Mouse (Mus musculus) limb, embryonic 11.5 days (tissue): Measurements from ENCODE around the gene Hexim1. TPM values are rescaled to one million over a fixed set of nuclear protein-coding genes. Genes with fewer than 3 reads are reported as not detected.

ENCODE experiments used
- ATAC-seq: fragments of 200-750 bp; cut with Nextera tagmentation; 2 replicates; pipeline ENCODE4 v1.8.0; 2017; ENCODE audit warnings: low read depth; ENCODE audit not compliant: insufficient number of reproducible peaks, low FRiP score, low TSS enrichment
- DNase-seq: peaks from one replicate; pipeline ENCODE4 v3.0.0-alpha.2; 2015; ENCODE audit warnings: low spot score
- H3K27ac ChIP-seq: fragments of 300-500 bp; sonication (generic); replicated peaks from 2 replicates; pipeline ENCODE4 v1.5.1; 2014; ENCODE audit warnings: low read depth, mild to moderate bottlenecking, low read length
- H3K27me3 ChIP-seq: fragments of 300-500 bp; sonication (generic); 2 replicates; pipeline ENCODE4 v1.6.1; 2014; ENCODE audit warnings: mild to moderate bottlenecking, low read length, mixed read lengths; ENCODE audit not compliant: control insufficient read depth, insufficient read depth
- H3K36me3 ChIP-seq: fragments of 300-500 bp; sonication (generic); 2 replicates; pipeline ENCODE4 v1.6.1; 2014; ENCODE audit warnings: mild to moderate bottlenecking, low read length, moderate library complexity, mixed read lengths; ENCODE audit not compliant: control insufficient read depth, insufficient read depth
- H3K4me1 ChIP-seq: fragments of 300-500 bp; sonication (generic); 2 replicates; pipeline ENCODE4 v1.6.1; 2014; ENCODE audit warnings: low read length, mixed read lengths; ENCODE audit not compliant: control insufficient read depth, insufficient read depth
- H3K4me2 ChIP-seq: fragments of 300-500 bp; sonication (generic); 2 replicates; pipeline ENCODE4 v1.6.1; 2014; ENCODE audit warnings: low read depth, mild to moderate bottlenecking, moderate library complexity; ENCODE audit not compliant: severe bottlenecking
- H3K4me3 ChIP-seq: fragments of 300-500 bp; sonication (generic); 2 replicates; pipeline ENCODE4 v1.5.1; 2014; ENCODE audit warnings: low read depth, low read length
- H3K9ac ChIP-seq: fragments of 300-500 bp; sonication (generic); 2 replicates; pipeline ENCODE4 v1.6.1; 2014; ENCODE audit warnings: mild to moderate bottlenecking, low read length
- H3K9me3 ChIP-seq: fragments of 300-500 bp; sonication (generic); 2 replicates; pipeline ENCODE4 v1.6.1; 2016; ENCODE audit warnings: low read length; ENCODE audit not compliant: control insufficient read depth
- WGBS: fragments of 180-500 bp; shearing (Covaris S2); extraction: QIAGEN DNeasy Blood & Tissue Kit; methylation state at CpG from one replicate; pipeline ENCODE4 v1.1.7; 2014; 5-methylcytosine and 5-hydroxymethylcytosine counted together
- polyA plus RNA-seq: library from polyadenylated mRNA; unstranded; fragments of >200 nt; fragmentation: Nextera tagmentation; extraction: Ambion mirVana; gene quantifications from 2 replicates; pipeline ENCODE4 v1.2.1, GENCODE M21; 2014

Hexim1 gene
- polyA plus RNA-seq, 1 experiment from 2014 or later: 5.6 TPM

GRCm38 (mm10) chr11:103134221-103134620 is 18.2 kb downstream of the Hexim1 start:
- Histone ChIP-seq H3K27ac (no peak overlapping the region), H3K9me3 (no peaks in the 10 kb centered on the region), H3K4me2 (no peak overlapping the region), H3K4me1 (peaks cover 17% of the 10 kb centered on the region; the same call in 1 of the 2 replicates), H3K9ac (no peak overlapping the region), H3K36me3 (peaks cover 3% of the 10 kb centered on the region; the same call in 1 of the 2 replicates), H3K4me3 (no peak overlapping the region), H3K27me3 (no peaks in the 10 kb centered on the region)
- DNase-seq (no peak), ATAC-seq (no peak)
- WGBS: 77% methylated on average over 3 of the region's 3 CpGs

- 82% methylated on average over 8 of the region's 8 CpGs for WGBS
- DNase-seq: no peak
- Histone ChIP-seq H3K4me1 (peaks cover 9% of the 10 kb centered on the region; the same call in 1 of the 2 replicates), H3K4me2 (no peak overlapping the region), H3K36me3 (peaks cover 6% of the 10 kb centered on the region; the same call in 1 of the 2 replicates), H3K27me3 (no peaks in the 10 kb centered on the region), H3K9me3 (no peaks in the 10 kb centered on the region), H3K27ac (no peak overlapping the region), H3K4me3 (no peak overlapping the region), H3K9ac (no peak overlapping the region)
- ATAC-seq: no peak
Measured at GRCm38 (mm10) chr11:103136039-103136577, 20.1 kb downstream of the Hexim1 start.

DNA sequence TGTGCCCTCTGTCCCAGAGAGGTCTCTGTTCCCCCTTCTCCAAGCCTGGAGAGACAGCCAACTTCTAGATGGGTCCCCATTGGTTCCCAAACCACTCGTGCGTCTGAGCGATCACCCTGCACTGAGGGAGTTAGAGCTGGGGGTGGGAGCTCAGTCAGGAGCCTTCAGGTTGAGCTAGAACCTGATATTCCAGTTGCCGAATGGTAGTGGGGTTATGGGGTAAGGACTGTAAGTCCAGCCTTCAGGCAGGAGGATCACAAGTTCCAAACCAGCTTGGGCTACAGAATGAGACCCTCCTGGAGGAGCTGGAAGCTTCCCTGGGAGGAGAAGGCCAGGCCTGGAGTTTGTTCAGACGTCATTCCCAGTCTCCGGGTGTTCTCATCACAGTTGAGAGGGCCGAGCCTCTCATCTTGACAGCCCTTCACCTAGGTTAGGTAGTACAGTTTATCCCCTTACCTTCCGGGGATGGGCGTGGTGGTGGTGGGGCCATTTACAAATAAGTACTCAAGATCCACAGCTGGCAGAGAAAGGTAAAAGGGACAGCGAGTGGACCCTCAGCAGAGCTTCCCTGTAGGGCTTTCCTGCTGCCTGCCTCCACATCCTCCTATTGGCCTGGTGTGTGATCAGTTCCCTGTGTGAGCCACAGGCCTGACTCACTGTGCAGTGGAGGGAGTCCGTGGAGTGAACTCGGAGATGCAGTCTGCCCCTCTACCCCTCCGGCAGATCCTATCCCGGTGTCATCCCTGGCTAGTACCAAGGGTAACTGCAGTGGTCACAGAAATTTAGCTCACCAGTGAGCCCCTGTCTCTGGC is 24.1 kb downstream of the Hexim1 start:
- Histone ChIP-seq H3K4me3 (no peak overlapping the region), H3K27me3 (no peaks in the 10 kb centered on the region), H3K4me1 (peaks cover 13% of the 10 kb centered on the region), H3K9me3 (no peaks in the 10 kb centered on the region), H3K4me2 (no peak overlapping the region), H3K27ac (no peak overlapping the region), H3K36me3 (peaks cover 6% of the 10 kb centered on the region; the same call in 1 of the 2 replicates), H3K9ac (no peak overlapping the region; the same call in 1 of the 2 replicates)
- DNase-seq (no peak), ATAC-seq (no peak)
- 79% methylated on average over 14 of the region's 14 CpGs for WGBS

- 60% methylated on average over 6 of the region's 6 CpGs for WGBS
- Histone ChIP-seq H3K27me3 (no peaks in the 10 kb centered on the region), H3K9me3 (no peaks in the 10 kb centered on the region), H3K27ac (peak overlapping the region; percentile 15; the same call in 1 of the 2 replicates), H3K9ac (no peak overlapping the region; the same call in 1 of the 2 replicates), H3K4me1 (peaks cover 13% of the 10 kb centered on the region), H3K4me3 (no peak overlapping the region), H3K4me2 (peak overlapping the region; percentile 15), H3K36me3 (peaks cover 6% of the 10 kb centered on the region; the same call in 1 of the 2 replicates)
- no peak for DNase-seq
- ATAC-seq: no peak
Measured at GRCm38 (mm10) chr11:103140763-103141100, 24.7 kb downstream of the Hexim1 start.

- Histone ChIP-seq H3K9me3 (no peaks in the 10 kb centered on the region), H3K4me1 (peaks cover 13% of the 10 kb centered on the region), H3K4me2 (peak overlapping the region; percentile 15), H3K36me3 (peaks cover 6% of the 10 kb centered on the region; the same call in 1 of the 2 replicates), H3K4me3 (no peak overlapping the region), H3K27ac (peak overlapping the region; percentile 69; the same call in 1 of the 2 replicates), H3K27me3 (no peaks in the 10 kb centered on the region), H3K9ac (peak overlapping the region; percentile 18; the same call in 1 of the 2 replicates)
- DNase-seq (peak; percentile 40), ATAC-seq (no peak)
- WGBS: 35% methylated on average over 11 of the region's 11 CpGs
Measured at GRCm38 (mm10) chr11:103141101-103141943, 25.3 kb downstream of the Hexim1 start.

GRCm38 (mm10) chr11:103141944-103142255 is 25.9 kb downstream of the Hexim1 start:
- Histone ChIP-seq H3K9me3 (no peaks in the 10 kb centered on the region), H3K4me2 (no peak overlapping the region), H3K27me3 (no peaks in the 10 kb centered on the region), H3K36me3 (peaks cover 6% of the 10 kb centered on the region; the same call in 1 of the 2 replicates), H3K9ac (peak overlapping the region; percentile 18; the same call in 1 of the 2 replicates), H3K27ac (peak overlapping the region; percentile 69; the same call in 1 of the 2 replicates), H3K4me3 (no peak overlapping the region), H3K4me1 (peaks cover 13% of the 10 kb centered on the region)
- ATAC-seq (no peak), DNase-seq (no peak)
- 38% methylated on average over 1 of the region's 1 CpGs for WGBS

DNA sequence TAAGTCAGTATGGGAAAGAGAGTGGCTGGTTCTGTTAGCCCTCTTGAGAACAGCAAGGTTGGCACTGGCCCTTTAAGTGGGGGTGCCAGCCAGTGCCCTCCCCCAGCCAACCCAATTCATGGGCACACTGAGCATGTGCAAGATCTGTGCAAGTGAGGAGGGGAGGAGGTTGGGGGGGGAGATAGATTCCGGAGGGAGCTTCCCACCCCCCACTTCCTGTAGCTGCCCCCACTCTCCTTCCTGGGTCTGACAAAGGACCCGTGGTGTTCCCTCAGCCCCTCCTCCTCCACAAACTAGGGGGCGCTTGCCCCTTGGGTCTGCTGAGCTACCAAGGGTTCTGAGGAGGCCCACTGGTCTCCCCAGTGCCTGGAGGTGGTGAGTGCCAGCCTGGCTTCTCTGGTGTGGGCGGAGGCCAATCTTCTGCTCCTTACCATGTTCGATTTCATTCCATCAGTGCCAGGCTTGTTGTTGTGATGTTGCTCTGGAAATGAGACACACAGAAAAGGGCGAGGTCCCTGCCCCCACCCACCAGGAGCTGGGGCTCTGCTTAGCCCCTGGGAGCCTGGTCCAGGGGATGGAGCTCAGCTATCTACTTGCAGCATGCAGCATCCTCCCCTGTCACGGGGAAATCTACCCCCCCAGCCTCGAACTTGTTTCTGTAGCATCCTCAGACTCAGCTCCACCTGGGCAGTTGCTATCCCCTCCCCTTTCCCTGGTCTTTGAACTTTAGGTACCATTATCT is 26.6 kb downstream of the Hexim1 start:
- Histone ChIP-seq H3K36me3 (peaks cover 6% of the 10 kb centered on the region; the same call in 1 of the 2 replicates), H3K4me1 (peaks cover 13% of the 10 kb centered on the region), H3K27me3 (no peaks in the 10 kb centered on the region), H3K9ac (peak overlapping the region; percentile 23), H3K4me2 (peak overlapping the region; percentile 35; the same call in 1 of the 2 replicates), H3K27ac (peak overlapping the region; percentile 56; the same call in 1 of the 2 replicates), H3K4me3 (no peak overlapping the region), H3K9me3 (no peaks in the 10 kb centered on the region)
- ATAC-seq (peak; percentile 68), DNase-seq (peak; percentile 46)
- WGBS: 32% methylated on average over 8 of the region's 8 CpGs
